Mouse (Mus musculus) limb, embryonic 10.5 days (tissue): Measurements from ENCODE around the gene Setx. TPM values are rescaled to one million over a fixed set of nuclear protein-coding genes. Genes with fewer than 3 reads are reported as not detected.
A peak's percentile ranks its signal among the peaks of the same experiment; 100 is the strongest.

Experiments
- DNase-seq: peaks from one replicate; pipeline ENCODE4 v3.0.0-alpha.2; 2017; ENCODE audit warnings: low spot score
- H3K27ac ChIP-seq: fragments of 300-500 bp; sonication (generic); 2 replicates; pipeline ENCODE4 v1.5.1; 2016; ENCODE audit warnings: mild to moderate bottlenecking
- H3K27me3 ChIP-seq: fragments of 300-500 bp; sonication (generic); 2 replicates; pipeline ENCODE4 v1.6.1; 2016; ENCODE audit warnings: low read depth, mild to moderate bottlenecking; ENCODE audit not compliant: poor library complexity, severe bottlenecking
- H3K36me3 ChIP-seq: fragments of 300-500 bp; sonication (generic); 2 replicates; pipeline ENCODE4 v1.6.1; 2016; ENCODE audit warnings: mild to moderate bottlenecking, moderate library complexity
- H3K4me1 ChIP-seq: fragments of 300-500 bp; sonication (generic); 2 replicates; pipeline ENCODE4 v1.6.1; 2016
- H3K4me3 ChIP-seq: fragments of 300-500 bp; sonication (generic); 2 replicates; pipeline ENCODE4 v1.5.1; 2016; ENCODE audit warnings: mild to moderate bottlenecking, moderate library complexity
- H3K9me3 ChIP-seq: fragments of 300-500 bp; sonication (generic); replicated peaks from 2 replicates; pipeline ENCODE4 v1.6.1; 2016; ENCODE audit warnings: mild to moderate bottlenecking
- WGBS: fragments of 180-500 bp; shearing (Covaris S2); methylation state at CpG from one replicate; pipeline ENCODE4 v1.1.7; 2016; 5-methylcytosine and 5-hydroxymethylcytosine counted together
- polyA plus RNA-seq: library from polyadenylated mRNA; unstranded; fragments of >200 nt; fragmentation: Nextera tagmentation; extraction: Ambion mirVana; gene quantifications from 2 replicates; pipeline ENCODE4 v1.2.1, GENCODE M21; 2016

Gene Setx
- polyA plus RNA-seq, 1 experiment from 2014 or later = 16.4 TPM

GRCm38 (mm10) chr2:29181111-29181510, 57.1 kb downstream of the Setx start:
- Histone ChIP-seq H3K36me3 (peaks cover 61% of the 10 kb centered on the region), H3K9me3 (no peaks in the 10 kb centered on the region), H3K4me3 (no peak overlapping the region), H3K27ac (no peak overlapping the region), H3K27me3 (no peaks in the 10 kb centered on the region), H3K4me1 (peaks cover 2% of the 10 kb centered on the region; the same call in 1 of the 2 replicates)
- DNase-seq = no peak
- WGBS = 87% methylated on average over 2 of the region's 2 CpGs

GRCm38 (mm10) chr2:29183266-29183924, 59.4 kb downstream of the Setx start:
- H3K36me3 ChIP-seq = peaks cover 39% of the 10 kb centered on the region
- H3K4me1 ChIP-seq = peaks cover 5% of the 10 kb centered on the region; the same call in 1 of the 2 replicates
- no peaks in the 10 kb centered on the region for H3K27me3 ChIP-seq
- no peak for DNase-seq
- H3K27ac ChIP-seq = no peak overlapping the region
- H3K4me3 ChIP-seq = no peak overlapping the region
- no peaks in the 10 kb centered on the region for H3K9me3 ChIP-seq
- WGBS = 57% methylated on average over 6 of the region's 6 CpGs

- H3K36me3 ChIP-seq = peaks cover 10% of the 10 kb centered on the region
- no peak for DNase-seq
- no peak overlapping the region for H3K27ac ChIP-seq
- H3K4me1 ChIP-seq = peaks cover 5% of the 10 kb centered on the region; the same call in 1 of the 2 replicates
- H3K9me3 ChIP-seq = no peaks in the 10 kb centered on the region
- 36% methylated on average over 6 of the region's 6 CpGs for WGBS
- H3K4me3 ChIP-seq = no peak overlapping the region
- 0 out of 2 replicates have a peak, but pooled peaks cover 9% of the 10 kb centered on the region for H3K27me3 ChIP-seq
Measured at GRCm38 (mm10) chr2:29186209-29186608, 62.2 kb downstream of the Setx start.

DNA sequence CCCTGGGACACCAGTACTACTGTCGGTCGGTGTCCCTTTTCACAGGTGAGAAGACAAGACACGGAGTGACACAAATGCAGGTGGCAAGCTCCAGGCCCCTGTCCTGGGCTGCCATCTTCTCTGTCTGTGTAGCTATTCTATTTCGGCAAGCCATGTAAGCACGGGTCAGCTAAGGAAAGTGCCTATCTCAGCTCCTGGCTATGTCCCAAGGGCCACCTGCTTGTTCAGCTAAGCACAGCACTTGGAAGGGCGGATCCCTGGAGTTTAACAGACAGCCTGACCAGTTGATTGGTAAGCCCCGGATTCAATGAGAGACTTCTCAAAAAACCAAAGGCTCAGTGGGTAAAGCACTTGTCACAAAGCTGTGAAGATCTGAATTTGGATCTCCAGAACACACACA, 66.4 kb downstream of the Setx start:
- no peaks in the 10 kb centered on the region for H3K36me3 ChIP-seq
- H3K27ac ChIP-seq = no peak overlapping the region
- no peak overlapping the region for H3K4me3 ChIP-seq
- no peak for DNase-seq
- peaks cover 23% of the 10 kb centered on the region for H3K4me1 ChIP-seq
- H3K27me3 ChIP-seq = peaks cover 37% of the 10 kb centered on the region
- WGBS = 85% methylated on average over 7 of the region's 7 CpGs
- no peaks in the 10 kb centered on the region for H3K9me3 ChIP-seq

GRCm38 (mm10) chr2:29191216-29192215, 67.5 kb downstream of the Setx start:
- H3K4me1 ChIP-seq = peaks cover 23% of the 10 kb centered on the region
- H3K4me3 ChIP-seq = no peak overlapping the region
- peaks cover 48% of the 10 kb centered on the region for H3K27me3 ChIP-seq
- H3K27ac ChIP-seq = no peak overlapping the region
- H3K36me3 ChIP-seq = no peaks in the 10 kb centered on the region
- WGBS = 83% methylated on average over 10 of the region's 10 CpGs
- DNase-seq = no peak
- H3K9me3 ChIP-seq = no peaks in the 10 kb centered on the region

DNA sequence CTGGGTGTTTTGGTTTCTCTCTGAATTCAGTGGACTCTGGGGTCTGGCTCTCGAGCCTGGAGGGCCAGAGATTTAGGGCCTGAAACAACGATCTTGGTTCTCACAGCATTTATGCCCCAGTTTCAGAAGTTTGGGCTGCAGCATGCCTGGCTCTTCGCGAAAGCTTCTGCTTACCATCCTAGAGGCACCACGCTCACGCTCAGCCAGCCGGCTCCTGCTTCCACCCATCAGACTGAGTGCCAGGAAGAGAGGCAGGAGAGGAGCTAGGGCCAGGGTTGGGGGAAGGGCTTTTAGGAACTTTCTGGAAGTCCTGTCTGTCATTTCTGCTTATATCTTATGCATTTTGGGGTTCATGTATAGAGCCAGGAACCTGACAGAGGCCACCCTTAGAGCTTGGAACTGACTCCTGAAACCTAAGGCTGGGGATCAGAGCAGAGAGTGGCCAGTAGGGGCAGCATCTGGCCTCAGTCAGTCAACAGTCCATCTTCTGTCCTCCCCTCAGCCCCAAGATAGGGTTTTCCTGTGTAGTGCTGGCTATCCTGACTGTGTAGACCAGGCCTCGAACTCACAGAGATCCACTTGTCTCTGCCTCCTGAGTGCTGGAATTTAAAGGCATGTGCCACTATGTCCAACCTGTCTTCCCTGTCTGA, 68.8 kb downstream of the Setx start:
- 84% methylated on average over 8 of the region's 8 CpGs for WGBS
- Histone ChIP-seq H3K9me3 (no peaks in the 10 kb centered on the region), H3K27me3 (peaks cover 60% of the 10 kb centered on the region), H3K27ac (no peak overlapping the region), H3K4me1 (peaks cover 23% of the 10 kb centered on the region), H3K4me3 (no peak overlapping the region), H3K36me3 (no peaks in the 10 kb centered on the region)
- no peak for DNase-seq

DNA sequence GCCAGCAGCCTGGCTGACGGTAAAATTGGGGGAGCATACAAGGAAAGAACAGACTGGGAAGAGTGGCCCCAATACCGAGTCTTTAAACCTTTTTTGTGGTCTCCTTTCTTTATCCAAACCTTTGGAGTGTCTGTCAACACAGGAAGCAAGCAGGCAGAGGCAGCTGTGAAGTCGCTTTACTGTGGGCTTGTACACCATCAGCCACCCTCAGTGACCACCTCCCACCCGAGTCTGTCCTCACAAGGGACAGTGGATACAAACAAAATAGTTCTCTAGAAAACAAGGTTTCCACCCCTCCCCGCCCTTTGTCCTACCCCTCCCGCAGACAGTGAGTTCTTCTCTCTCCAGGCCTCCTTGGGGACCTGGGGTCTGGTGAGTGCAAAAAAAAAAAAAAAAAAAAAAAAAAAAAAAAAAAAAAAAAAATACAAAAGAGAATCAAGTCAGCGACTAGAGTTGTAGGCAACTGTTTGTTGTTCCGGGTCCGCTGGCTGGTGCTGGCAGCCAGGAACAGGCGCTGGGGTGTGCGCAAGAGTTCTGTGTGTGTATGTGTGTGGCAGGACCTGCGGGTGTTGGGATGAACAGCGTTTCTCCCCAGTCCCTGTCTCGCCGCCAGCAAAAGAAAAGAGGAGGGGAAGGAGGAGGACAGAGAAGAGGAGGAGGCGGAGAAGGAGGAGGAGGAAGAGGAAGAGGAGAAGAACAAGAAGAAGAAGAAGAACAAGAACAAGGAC, 70.0 kb downstream of the Setx start:
- Histone ChIP-seq H3K9me3 (no peaks in the 10 kb centered on the region), H3K4me3 (peak overlapping the region; percentile 59), H3K27me3 (peaks cover 72% of the 10 kb centered on the region), H3K36me3 (no peaks in the 10 kb centered on the region), H3K27ac (no peak overlapping the region), H3K4me1 (peaks cover 23% of the 10 kb centered on the region)
- WGBS = 28% methylated on average over 16 of the region's 16 CpGs
- peak; percentile 52 for DNase-seq

- H3K27me3 ChIP-seq = peaks cover 73% of the 10 kb centered on the region
- H3K36me3 ChIP-seq = no peaks in the 10 kb centered on the region
- peak overlapping the region; percentile 59; the same call in 1 of the 2 replicates for H3K27ac ChIP-seq
- WGBS = 1% methylated on average over 61 of the region's 61 CpGs
- no peaks in the 10 kb centered on the region for H3K9me3 ChIP-seq
- peaks cover 23% of the 10 kb centered on the region for H3K4me1 ChIP-seq
- H3K4me3 ChIP-seq = peak overlapping the region; percentile 59
- peak; percentile 92 for DNase-seq
Measured at GRCm38 (mm10) chr2:29194547-29195463, 70.8 kb downstream of the Setx start.

DNA sequence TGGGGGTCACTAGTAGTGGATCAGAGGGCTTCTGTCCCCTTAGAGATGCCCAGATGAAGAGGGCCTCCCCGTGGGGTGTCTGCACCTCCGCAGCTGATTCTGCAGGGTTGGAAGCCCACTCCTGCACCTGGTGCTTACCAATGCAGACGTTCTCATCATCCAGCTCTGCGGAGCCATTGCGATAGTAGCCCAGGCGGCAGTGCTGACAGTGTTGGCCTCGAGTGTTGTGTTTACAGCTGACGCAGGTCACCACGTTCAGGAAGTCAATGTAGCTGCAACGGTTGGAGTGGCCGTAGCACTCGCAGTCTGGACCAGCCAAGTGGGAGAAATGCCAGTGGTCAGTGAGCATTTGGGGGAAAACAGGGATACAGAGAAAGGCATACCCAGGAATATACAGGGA, 72.9 kb downstream of the Setx start:
- no peaks in the 10 kb centered on the region for H3K36me3 ChIP-seq
- WGBS = 71% methylated on average over 12 of the region's 12 CpGs
- no peaks in the 10 kb centered on the region for H3K9me3 ChIP-seq
- peaks cover 66% of the 10 kb centered on the region for H3K27me3 ChIP-seq
- DNase-seq = no peak
- no peak overlapping the region for H3K4me3 ChIP-seq
- no peak overlapping the region for H3K27ac ChIP-seq
- peaks cover 20% of the 10 kb centered on the region for H3K4me1 ChIP-seq

- 86% methylated on average over 5 of the region's 5 CpGs for WGBS
- H3K4me1 ChIP-seq = peaks cover 19% of the 10 kb centered on the region
- no peak overlapping the region for H3K4me3 ChIP-seq
- H3K36me3 ChIP-seq = no peaks in the 10 kb centered on the region
- DNase-seq = no peak
- peaks cover 71% of the 10 kb centered on the region for H3K27me3 ChIP-seq
- no peaks in the 10 kb centered on the region for H3K9me3 ChIP-seq
- H3K27ac ChIP-seq = no peak overlapping the region
Measured at GRCm38 (mm10) chr2:29198446-29198845, 74.5 kb downstream of the Setx start.

DNA sequence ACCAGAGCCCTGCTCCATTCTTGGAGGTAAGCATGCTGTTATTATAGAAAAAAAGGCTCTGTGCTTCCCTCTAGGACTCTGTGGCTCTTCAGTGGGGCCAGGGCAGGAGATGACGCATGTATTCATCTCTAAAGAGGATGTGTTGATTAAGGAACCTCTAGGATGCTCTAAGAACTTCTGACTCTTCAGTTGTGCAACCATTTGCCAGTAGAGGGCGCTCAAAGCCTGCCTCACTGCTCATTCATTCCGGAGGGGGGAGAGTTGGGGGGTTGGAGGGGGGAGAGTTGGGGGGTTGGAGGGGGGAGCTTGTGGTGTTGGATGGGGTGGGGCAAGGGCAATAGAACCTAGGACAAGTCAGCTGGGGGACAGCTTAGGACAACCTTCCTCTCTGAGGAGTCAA, 75.9 kb downstream of the Setx start:
- Histone ChIP-seq H3K9me3 (no peaks in the 10 kb centered on the region), H3K27ac (no peak overlapping the region), H3K4me1 (peaks cover 9% of the 10 kb centered on the region), H3K36me3 (no peaks in the 10 kb centered on the region), H3K4me3 (no peak overlapping the region), H3K27me3 (peaks cover 61% of the 10 kb centered on the region)
- 7% methylated on average over 3 of the region's 3 CpGs for WGBS
- peak; percentile 63 for DNase-seq
